Mouse (Mus musculus) G1E (cell line): ENCODE measurements around the gene Fam3b.

Experiments
- CTCF ChIP-seq: IDR thresholded peaks from 2 replicates; pipeline ENCODE4 v1.5.1; 2012; ENCODE audit warnings: low read depth, low read length, inconsistent platforms, mixed read lengths
- GATA2 ChIP-seq: IDR thresholded peaks from 2 replicates; pipeline ENCODE4 v1.6.1; 2012; ENCODE audit warnings: low read depth, low read length, inconsistent platforms, borderline replicate concordance
- POLR2AphosphoS5 ChIP-seq: IDR thresholded peaks from 2 replicates; pipeline ENCODE4 v1.6.1; 2012; ENCODE audit warnings: low read depth, low read length, inconsistent platforms; ENCODE audit not compliant: insufficient replicate concordance

DNA sequence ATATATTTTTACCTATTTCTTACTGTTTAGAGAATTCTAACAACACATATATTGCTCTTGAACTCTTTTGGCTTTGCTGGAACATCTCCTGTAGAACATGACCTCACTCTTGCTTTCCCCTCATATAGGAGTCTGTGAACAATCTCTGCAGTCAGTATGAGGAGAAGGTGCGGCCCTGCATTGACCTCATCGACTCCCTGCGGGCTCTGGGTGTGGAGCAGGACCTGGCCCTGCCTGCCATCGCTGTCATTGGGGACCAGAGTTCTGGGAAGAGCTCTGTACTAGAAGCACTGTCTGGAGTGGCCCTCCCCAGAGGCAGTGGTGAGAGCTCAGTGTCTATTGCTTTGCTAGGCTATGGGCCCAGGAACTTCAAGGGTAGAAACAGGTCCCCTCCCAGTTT, 29.7 kb upstream of the Fam3b start:
- no peak for TF ChIP-seq CTCF
- no peak for TF ChIP-seq POLR2AphosphoS5
- no peak for TF ChIP-seq GATA2
